Mouse (Mus musculus) kidney, adult 18-20 months (tissue): ENCODE data around the gene A730049H05Rik.

Source experiments
- DNase-seq: peaks from one replicate; pipeline ENCODE4 v3.0.0; 2021

The A730049H05Rik gene

GRCm38 (mm10) chr6:92829148-92829547, 12.9 kb downstream of the A730049H05Rik start:
- DNase-seq: no peak

DNA sequence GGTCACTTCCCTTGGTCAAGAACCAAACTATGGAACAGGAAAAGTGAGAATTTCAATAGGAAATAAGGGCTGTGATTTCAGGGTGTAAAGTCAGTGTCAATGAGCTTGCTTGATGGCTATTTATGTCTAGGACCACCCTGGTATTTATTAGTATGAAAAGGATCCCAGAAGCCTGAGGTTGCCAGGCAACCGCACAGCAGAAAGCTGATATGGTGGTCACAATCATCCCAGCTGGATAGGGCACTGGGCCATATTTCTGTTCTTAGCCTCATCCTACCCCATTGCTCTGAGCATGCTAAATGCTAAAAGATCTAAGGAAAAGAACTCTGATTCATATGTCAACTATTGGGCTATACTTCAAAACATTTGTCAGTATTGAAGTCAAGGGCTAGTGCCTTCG, 14.8 kb downstream of the A730049H05Rik start:
- DNase-seq: no peak

- DNase-seq: no peak
Measured at GRCm38 (mm10) chr6:92842000-92842399, 25.7 kb downstream of the A730049H05Rik start.

- no peak for DNase-seq
Measured at GRCm38 (mm10) chr6:92843474-92843873, 27.2 kb downstream of the A730049H05Rik start.

DNA sequence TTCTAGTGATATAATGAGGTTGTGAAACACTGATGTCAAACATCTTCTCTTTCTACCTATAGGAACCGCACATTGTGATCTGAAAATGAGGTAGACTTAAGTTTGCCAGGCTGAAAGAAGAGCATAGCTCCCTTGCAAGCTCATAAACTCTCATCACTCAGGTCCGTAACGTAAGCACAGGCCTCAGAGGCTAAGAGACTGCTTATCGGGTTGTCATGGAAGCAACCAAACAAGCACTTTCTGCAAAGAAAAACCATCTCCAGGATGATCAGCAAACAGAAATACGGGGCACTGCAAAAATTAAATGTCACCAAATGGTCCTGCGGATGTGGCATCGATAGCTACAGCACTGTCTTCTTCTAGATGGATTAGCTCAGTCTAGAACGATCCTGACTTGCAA, 29.6 kb downstream of the A730049H05Rik start:
- DNase-seq: no peak

DNA sequence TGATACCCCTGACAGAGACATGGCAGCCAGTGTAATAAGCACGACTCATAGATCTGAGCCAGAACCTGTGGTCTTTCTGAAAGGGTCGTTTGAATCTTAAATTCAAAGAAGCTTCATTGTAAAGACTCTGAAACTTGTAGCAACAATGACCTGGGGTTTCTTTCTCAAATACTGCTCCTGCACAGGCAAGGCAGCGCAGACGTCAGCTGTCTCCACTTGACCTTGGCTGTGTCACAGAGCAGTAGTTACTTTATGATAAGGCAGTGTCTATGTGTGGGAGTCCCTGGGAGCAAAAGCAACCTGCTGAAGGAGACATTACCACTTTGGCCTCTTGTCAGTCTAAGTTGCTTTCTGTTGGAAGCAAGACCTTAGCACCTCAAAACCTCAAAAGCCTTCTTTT, 30.3 kb downstream of the A730049H05Rik start:
- DNase-seq: no peak

DNA sequence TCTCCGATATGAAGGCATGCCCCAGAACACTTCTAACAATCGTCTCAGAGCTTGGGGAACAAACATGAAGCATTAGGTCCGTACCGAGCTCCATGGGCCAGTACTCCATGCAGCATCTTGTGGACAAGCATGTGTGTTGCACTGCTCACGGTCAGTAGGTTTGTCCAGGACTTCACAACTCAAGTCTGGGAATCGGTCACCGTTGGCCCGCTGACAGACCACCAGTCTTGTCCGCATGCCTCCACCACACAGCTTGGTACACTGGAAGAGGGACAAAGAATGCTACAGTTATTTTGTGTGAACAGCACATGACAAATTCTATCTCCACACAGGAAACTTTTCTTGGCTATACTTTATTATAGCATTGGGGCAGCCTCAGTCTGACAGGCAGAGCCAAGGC, 32.9 kb downstream of the A730049H05Rik start:
- DNase-seq: no peak

GRCm38 (mm10) chr6:92850250-92850649, 34.0 kb downstream of the A730049H05Rik start:
- peak; percentile 40 for DNase-seq

- DNase-seq: no peak
Measured at GRCm38 (mm10) chr6:92854873-92855272, 38.6 kb downstream of the A730049H05Rik start.

GRCm38 (mm10) chr6:92857761-92858160, 41.5 kb downstream of the A730049H05Rik start:
- DNase-seq: no peak

DNA sequence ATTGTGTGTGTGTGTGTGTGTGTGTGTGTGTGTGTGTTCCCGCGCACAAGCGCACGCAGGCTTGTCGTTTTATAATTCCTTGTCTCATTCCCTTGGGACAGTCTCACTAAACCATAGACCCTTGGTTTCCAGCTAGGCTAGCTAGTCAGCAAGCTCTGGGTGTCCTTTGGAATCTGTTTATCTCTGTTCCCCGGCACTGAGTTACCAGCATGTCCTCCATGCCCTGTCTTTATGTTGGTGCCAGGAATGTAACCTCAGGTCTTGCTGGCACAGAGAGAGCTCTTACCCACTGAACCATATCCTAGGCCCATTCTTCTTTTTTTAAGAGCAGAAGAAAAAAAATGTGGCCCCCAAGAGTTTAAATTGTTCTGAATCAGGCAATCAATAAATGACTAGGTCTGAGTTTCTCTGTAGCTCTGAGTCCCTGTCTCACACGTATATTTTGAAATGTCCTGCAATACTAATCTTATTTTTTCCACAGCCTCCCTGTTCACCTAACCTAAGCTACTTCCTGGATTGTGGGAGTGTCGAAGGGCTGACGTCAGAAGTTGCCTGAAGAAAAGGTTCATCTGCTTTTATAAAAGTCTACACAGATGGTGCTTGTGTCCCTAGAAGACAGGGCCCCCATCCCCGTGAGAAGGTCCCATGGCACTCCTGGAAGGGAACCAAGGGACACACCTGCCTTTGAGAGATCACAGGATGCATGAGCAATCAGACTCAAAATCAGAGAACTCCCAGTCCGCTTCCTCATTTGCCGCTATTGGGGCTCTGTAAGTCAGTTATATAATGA, 42.6 kb downstream of the A730049H05Rik start:
- peak; percentile 57 for DNase-seq

DNA sequence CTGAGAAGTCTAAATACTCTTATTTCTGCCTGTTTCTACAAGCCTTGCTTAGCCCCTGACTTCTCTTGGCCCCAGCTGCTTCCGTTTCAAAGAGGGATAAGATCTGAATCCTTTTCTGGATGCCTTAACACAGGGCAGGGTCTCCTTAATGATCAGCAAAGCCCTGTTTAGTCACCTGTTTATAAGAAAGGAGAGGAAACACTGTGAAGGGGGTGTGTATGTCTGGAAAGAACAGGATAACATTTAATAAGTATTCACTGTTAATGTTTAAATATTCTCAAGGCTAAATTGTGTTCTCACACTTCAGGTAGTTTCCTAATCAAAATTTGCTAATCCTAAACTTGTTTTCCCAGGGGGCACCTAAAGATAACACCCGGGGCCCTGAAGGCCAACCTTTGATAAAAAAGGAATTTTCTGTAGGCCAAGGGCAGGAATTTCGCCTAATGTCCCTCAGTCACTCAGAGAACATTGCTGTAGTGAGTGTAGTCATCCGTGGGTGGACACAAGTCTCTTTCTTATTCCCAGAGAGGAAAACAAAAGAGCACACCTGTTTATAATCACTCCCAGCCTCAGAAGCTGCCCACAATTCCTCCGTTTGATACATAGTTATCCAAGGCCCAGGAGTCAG, 44.1 kb downstream of the A730049H05Rik start:
- DNase-seq: peak; percentile 27

GRCm38 (mm10) chr6:92862599-92862998, 46.3 kb downstream of the A730049H05Rik start:
- DNase-seq: no peak

DNA sequence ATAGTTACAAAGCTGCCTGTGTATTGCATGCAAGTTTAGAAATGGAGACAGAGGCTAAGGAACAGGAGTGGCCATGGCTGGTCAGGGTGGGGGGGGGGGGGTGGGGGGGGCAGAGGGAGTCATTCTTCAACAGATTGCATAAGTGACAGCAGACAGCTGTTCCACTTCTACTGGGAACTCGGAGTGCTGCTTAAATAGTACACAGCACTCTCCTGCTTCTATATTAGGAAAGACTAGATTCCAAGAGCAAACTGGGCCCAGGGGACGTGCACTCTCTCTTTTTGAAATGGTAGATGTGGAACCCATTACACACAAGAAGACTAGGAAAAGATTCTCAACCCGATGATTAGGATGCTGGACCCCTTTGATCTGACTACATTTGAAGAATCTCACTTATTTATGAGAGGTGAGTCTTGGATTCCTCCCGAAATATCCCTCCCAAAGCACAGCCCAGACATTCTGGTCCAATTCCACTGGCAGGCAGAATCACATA, 52.9 kb downstream of the A730049H05Rik start, which contains the start of gene Gm15737:
Gene Gm15737 (plus strand): TSS at position 269 of the 493 bp plus-strand sequence.
- DNase-seq: peak; percentile 23

- DNase-seq: peak; percentile 23
Measured at GRCm38 (mm10) chr6:92869582-92870219, 53.4 kb downstream of the A730049H05Rik start.

- DNase-seq: no peak
Measured at GRCm38 (mm10) chr6:92871813-92872212, 55.5 kb downstream of the A730049H05Rik start.

DNA sequence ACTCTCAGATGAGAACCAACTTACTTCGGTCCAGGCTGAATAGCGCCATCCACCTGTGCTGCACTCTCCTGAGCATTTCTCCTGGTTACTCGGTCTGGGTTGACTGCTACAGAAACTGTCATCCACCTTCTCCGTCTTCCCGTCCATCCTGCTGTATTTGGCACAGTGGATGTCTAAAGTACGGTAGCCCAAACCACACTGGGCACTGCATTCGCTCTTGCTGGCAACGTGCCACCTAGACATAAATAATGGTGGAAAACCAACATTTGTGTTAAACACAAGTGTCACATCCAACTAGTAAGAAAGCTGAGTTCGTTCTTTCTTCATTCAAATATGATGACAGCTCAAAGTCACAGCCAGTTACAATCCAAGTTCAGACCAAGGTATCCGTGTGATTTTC, 56.5 kb downstream of the A730049H05Rik start:
- no peak for DNase-seq

DNA sequence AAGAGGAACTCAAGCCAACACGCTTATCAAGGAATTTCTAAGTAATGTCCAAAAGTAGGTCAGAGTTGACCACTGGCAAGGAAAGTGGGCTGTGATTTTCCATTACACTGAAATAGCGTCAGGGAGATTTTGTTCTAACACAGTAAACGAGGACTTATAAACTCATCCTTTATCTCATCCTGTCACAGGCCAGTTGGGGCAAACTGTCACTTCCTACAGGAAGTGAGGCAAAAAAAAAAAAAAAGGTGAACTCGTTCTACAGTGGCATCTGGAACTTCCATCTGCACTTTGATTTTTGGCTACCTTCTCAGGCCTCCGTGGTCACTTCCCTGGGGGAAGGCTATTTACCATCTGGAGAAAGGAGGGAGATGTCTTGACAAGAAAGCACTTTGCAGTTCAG, 58.6 kb downstream of the A730049H05Rik start:
- peak; percentile 21 for DNase-seq

DNA sequence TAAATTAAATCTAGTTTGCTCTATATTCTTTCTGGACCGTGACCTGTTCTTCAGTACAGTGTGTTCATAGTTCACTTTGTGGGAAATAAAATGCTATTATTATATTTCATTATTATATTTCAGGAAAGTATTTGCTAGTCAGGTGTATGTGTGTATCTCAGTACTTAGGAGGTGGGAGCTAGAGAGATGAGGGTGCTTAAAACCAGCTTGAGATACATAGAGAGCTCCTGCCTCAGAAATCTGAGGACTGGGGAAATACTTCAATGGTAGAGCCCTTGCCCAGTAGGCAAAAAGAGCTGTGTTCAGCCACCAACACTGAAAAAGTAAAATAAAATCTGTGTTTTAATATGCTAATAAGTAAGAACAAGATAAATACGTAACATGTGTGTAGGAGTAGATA, 59.1 kb downstream of the A730049H05Rik start:
- no peak for DNase-seq

- no peak for DNase-seq
Measured at GRCm38 (mm10) chr6:92876121-92876520, 59.8 kb downstream of the A730049H05Rik start.

GRCm38 (mm10) chr6:92877236-92877635, 61.0 kb downstream of the A730049H05Rik start:
- no peak for DNase-seq

- DNase-seq: no peak
Measured at GRCm38 (mm10) chr6:92878771-92879170, 62.5 kb downstream of the A730049H05Rik start.

GRCm38 (mm10) chr6:92879700-92880265, 63.5 kb downstream of the A730049H05Rik start:
- DNase-seq: no peak
